Comparison of ENCODE assay signal across 23 mouse cellular contexts in the genomic region with DNA sequence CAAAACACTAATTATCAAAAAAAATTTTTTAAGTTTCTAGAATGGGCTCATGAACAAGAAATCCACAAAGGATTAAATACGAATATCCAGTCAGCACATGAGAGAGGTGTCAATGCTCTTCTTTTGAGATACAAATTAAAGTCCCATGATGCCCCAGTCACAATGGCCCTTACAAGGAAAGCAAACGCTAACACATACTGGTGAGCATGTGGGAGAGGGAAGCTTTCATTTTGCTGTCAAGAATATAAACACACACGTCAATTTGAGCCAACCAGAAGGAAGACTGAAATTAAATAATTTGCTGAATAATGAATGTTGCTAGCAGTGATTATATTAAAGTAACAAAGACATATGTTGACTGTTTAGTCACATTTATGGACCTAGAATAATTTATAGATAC.
DNase-seq lines count a peak whose midpoint lies in the region; ATAC-seq and TF ChIP-seq lines count a peak whose summit lies in the region.
"Had no signal": no experiment of that assay in that cellular context is flagged by ENCODE, and none has a peak within 500 bp of the region (broad histone marks: within the 10 kb centered on the region; RNA-seq: fewer than 3 reads in every experiment).

No protein-coding gene starts in this region.

- H3K9me3 ChIP-seq in forebrain, embryonic 13.5 days (replicated peaks) = no peaks in the 10 kb centered on the region
- H3K9me3 ChIP-seq in forebrain, embryonic 15.5 days = no peaks in the 10 kb centered on the region
- H3K9me3 ChIP-seq in forebrain, embryonic 16.5 days (ENCODE audit: control insufficient read depth, low read length) = no peaks in the 10 kb centered on the region
- H3K9me3 ChIP-seq in forebrain, embryonic 12.5 days = no peaks in the 10 kb centered on the region
- no peaks in the 10 kb centered on the region for H3K9me3 ChIP-seq in heart, embryonic 10.5 days

- no peaks in the 10 kb centered on the region for H3K4me1 ChIP-seq in forebrain, embryonic 13.5 days
- H3K4me1 ChIP-seq in forebrain, embryonic 15.5 days = no peaks in the 10 kb centered on the region
- H3K4me1 ChIP-seq in forebrain, embryonic 16.5 days (replicated peaks; ENCODE audit: control insufficient read depth, insufficient read depth, low read length) = no peaks in the 10 kb centered on the region
- H3K4me1 ChIP-seq in forebrain, embryonic 12.5 days = no peaks in the 10 kb centered on the region
- no peaks in the 10 kb centered on the region for H3K4me1 ChIP-seq in heart, embryonic 10.5 days

- H3K27ac ChIP-seq in forebrain, embryonic 13.5 days = no peak overlapping the region
- no peak overlapping the region for H3K27ac ChIP-seq in forebrain, embryonic 15.5 days (replicated peaks)
- H3K27ac ChIP-seq in forebrain, embryonic 16.5 days (ENCODE audit: low read length) = no peak overlapping the region
- H3K27ac ChIP-seq in forebrain, embryonic 12.5 days = no peak overlapping the region
- no peak overlapping the region for H3K27ac ChIP-seq in heart, embryonic 10.5 days

- no peak overlapping the region for H3K4me3 ChIP-seq in forebrain, embryonic 13.5 days
- no peak overlapping the region for H3K4me3 ChIP-seq in forebrain, embryonic 15.5 days
- no peak overlapping the region for H3K4me3 ChIP-seq in forebrain, embryonic 16.5 days (replicated peaks; ENCODE audit: low read length)
- H3K4me3 ChIP-seq in forebrain, embryonic 12.5 days (replicated peaks) = no peak overlapping the region
- H3K4me3 ChIP-seq in heart, embryonic 10.5 days = no peak overlapping the region

- no peaks in the 10 kb centered on the region for H3K36me3 ChIP-seq in forebrain, embryonic 13.5 days (ENCODE audit: poor library complexity, severe bottlenecking)
- H3K36me3 ChIP-seq in forebrain, embryonic 15.5 days = no peaks in the 10 kb centered on the region
- H3K36me3 ChIP-seq in forebrain, embryonic 16.5 days (ENCODE audit: control insufficient read depth, insufficient read depth) = no peaks in the 10 kb centered on the region
- H3K36me3 ChIP-seq in forebrain, embryonic 12.5 days (replicated peaks) = no peaks in the 10 kb centered on the region
- no peaks in the 10 kb centered on the region for H3K36me3 ChIP-seq in heart, embryonic 10.5 days
- H3K36me3 ChIP-seq: G1E had no signal

- peak; percentile 57; the same call in 1 of the 2 replicates for ATAC-seq in forebrain, embryonic 13.5 days
- no peak for ATAC-seq in forebrain, embryonic 15.5 days (replicated peaks)
- peak; percentile 61; the same call in 1 of the 2 replicates for ATAC-seq in forebrain, embryonic 16.5 days
- ATAC-seq in forebrain, embryonic 12.5 days (ENCODE audit: low FRiP score) = no peak
- ATAC-seq: activated CD4-positive, CD25-positive, alpha-beta regulatory T cell, adult 4 months; CD4-positive, CD25-positive, alpha-beta regulatory T cell, adult 4 months; Patski had no signal

- peak; percentile 19 for DNase-seq in heart, adult 11 months
- no peak for DNase-seq in heart, embryonic 10.5 days (ENCODE audit: low spot score)
- DNase-seq in brain, embryonic 14.5 days (ENCODE audit: low read depth) = peak; percentile 25
- no peak for DNase-seq in frontal cortex, postnatal 14 days (ENCODE audit: low spot score in 2 of 2)
- DNase-seq: adrenal gland, adult 2 months; adrenal gland, adult 8-10 months; adrenal gland, postnatal 10 days; adrenal gland, postnatal 14 days; adrenal gland, postnatal 25 days; adrenal gland, postnatal 36 days; B cell, adult 2 months; cerebellum, adult 11 months; cerebellum, adult 11-12 months; cerebellum, adult 18-20 months had no signal

- no peak for TF ChIP-seq CTCF in brain, embryonic 14.5 days (IDR thresholded peaks at IDR 0.05; ENCODE audit: borderline replicate concordance, extremely low read depth, insufficient read depth, insufficient read length)

- 75% methylated on average over 3 of the region's 3 CpGs for WGBS in forebrain, embryonic 13.5 days
- 58% methylated on average over 3 of the region's 3 CpGs for WGBS in forebrain, embryonic 15.5 days
- 47% methylated on average over 3 of the region's 3 CpGs for WGBS in forebrain, embryonic 16.5 days
- 76% methylated on average over 3 of the region's 3 CpGs for WGBS in forebrain, embryonic 12.5 days
- 68% methylated on average over 3 of the region's 3 CpGs for WGBS in heart, embryonic 10.5 days

- TF ChIP-seq POLR2A in brain, embryonic 14.5 days (IDR thresholded peaks at IDR 0.05; ENCODE audit: borderline replicate concordance, extremely low read depth, insufficient read depth, insufficient read length, poor library complexity, severe bottlenecking) = no peak

- H3K9ac ChIP-seq in forebrain, embryonic 13.5 days = no peak overlapping the region
- no peak overlapping the region for H3K9ac ChIP-seq in forebrain, embryonic 15.5 days (replicated peaks)
- H3K9ac ChIP-seq in forebrain, embryonic 16.5 days (replicated peaks; ENCODE audit: low read depth, low read length) = no peak overlapping the region
- H3K9ac ChIP-seq in forebrain, embryonic 12.5 days = no peak overlapping the region

- no peak overlapping the region for H3K4me2 ChIP-seq in forebrain, embryonic 13.5 days
- H3K4me2 ChIP-seq in forebrain, embryonic 15.5 days (replicated peaks) = no peak overlapping the region
- H3K4me2 ChIP-seq in forebrain, embryonic 16.5 days (ENCODE audit: low read length) = no peak overlapping the region
- no peak overlapping the region for H3K4me2 ChIP-seq in forebrain, embryonic 12.5 days

- no peaks in the 10 kb centered on the region for H3K27me3 ChIP-seq in forebrain, embryonic 13.5 days
- H3K27me3 ChIP-seq in forebrain, embryonic 15.5 days = no peaks in the 10 kb centered on the region
- H3K27me3 ChIP-seq in forebrain, embryonic 16.5 days (replicated peaks; ENCODE audit: control insufficient read depth, insufficient read depth, low read length) = no peaks in the 10 kb centered on the region
- H3K27me3 ChIP-seq in forebrain, embryonic 12.5 days = no peaks in the 10 kb centered on the region
- no peaks in the 10 kb centered on the region for H3K27me3 ChIP-seq in heart, embryonic 10.5 days (ENCODE audit: insufficient read depth, poor library complexity, severe bottlenecking)
- H3K27me3 ChIP-seq: CH12.LX, Patski had no signal

Comparison
In these comparisons a context has a peak if more than half of its experiments do, and no peak if none do; other contexts are left out.
1. ATAC-seq: peak in forebrain, embryonic 13.5 days (single experiment) and forebrain, embryonic 16.5 days (single experiment); none in forebrain, embryonic 15.5 days (single experiment) and forebrain, embryonic 12.5 days (single experiment).
2. DNase-seq: peak in heart, adult 11 months (single experiment) and brain, embryonic 14.5 days (single experiment); none in heart, embryonic 10.5 days (single experiment) and frontal cortex, postnatal 14 days (0 of 2).